Mouse (Mus musculus): ENCODE results near the gene Tbc1d32. TPM values are rescaled to one million over a fixed set of nuclear protein-coding genes. Genes with fewer than 3 reads are reported as not detected.

Gene Tbc1d32
- polyA plus RNA-seq, 1 experiment, result not detected

DNA sequence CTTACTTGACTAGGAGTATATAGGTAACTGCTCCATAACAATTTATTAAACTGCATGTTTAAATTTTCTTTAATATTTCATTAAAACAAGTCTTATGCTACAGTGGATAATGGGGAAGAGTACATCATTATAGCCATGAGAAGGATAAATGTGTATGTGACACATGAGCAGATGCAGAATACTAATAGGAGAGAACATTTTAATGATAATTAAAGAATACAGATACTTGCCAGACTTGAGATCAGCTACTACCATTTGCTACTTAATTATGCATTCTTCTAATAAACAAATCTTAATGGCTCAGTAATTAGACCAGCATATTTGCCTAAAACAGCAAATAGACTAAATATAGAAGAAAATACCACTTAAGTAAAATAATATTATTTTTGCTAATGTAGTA, 131.7 kb downstream of the Tbc1d32 start:
- no peak overlapping the region for H3K27ac ChIP-seq (ENCODE audit: insufficient read depth, low read depth, low read length)
- no peak overlapping the region for H3K4me3 ChIP-seq (ENCODE audit: insufficient read depth, low read depth, low read length)
- H3K4me1 ChIP-seq (ENCODE audit: control insufficient read depth, insufficient read depth, low read length), result no peaks in the 10 kb centered on the region
- TF ChIP-seq CTCF (IDR thresholded peaks at IDR 0.05; ENCODE audit: insufficient read depth, low read depth, low read length) (no peak), POLR2A (IDR thresholded peaks at IDR 0.05; ENCODE audit: insufficient read depth, low read depth, low read length) (no peak)

DNA sequence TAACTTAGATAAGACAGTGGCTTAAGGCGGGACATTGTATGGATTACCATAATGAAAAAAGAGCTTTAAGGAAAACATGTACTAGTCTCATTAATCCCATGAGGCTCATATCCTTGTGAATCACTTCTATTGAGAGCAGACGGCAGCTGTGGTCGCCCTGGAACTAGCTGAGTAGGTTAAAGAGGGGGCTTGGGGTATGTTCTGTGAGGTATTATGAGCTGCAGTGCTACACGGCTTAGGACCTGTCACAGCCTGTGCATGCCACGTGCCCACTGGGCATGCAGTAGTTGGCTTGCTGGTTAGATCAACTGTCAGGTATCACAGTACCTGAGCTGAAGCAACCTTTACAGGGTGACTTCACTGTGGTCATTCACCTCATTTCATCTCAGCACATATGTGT, 133.9 kb downstream of the Tbc1d32 start:
- H3K27ac ChIP-seq (ENCODE audit: insufficient read depth, low read depth, low read length), result no peak overlapping the region
- WGBS, result 91% methylated on average over 5 of the region's 5 CpGs
- no peak overlapping the region for H3K4me3 ChIP-seq (ENCODE audit: insufficient read depth, low read depth, low read length)
- TF ChIP-seq POLR2A (IDR thresholded peaks at IDR 0.05; ENCODE audit: insufficient read depth, low read depth, low read length) (no peak), CTCF (IDR thresholded peaks at IDR 0.05; ENCODE audit: insufficient read depth, low read depth, low read length) (no peak)
- H3K4me1 ChIP-seq (ENCODE audit: control insufficient read depth, insufficient read depth, low read length), result no peaks in the 10 kb centered on the region

DNA sequence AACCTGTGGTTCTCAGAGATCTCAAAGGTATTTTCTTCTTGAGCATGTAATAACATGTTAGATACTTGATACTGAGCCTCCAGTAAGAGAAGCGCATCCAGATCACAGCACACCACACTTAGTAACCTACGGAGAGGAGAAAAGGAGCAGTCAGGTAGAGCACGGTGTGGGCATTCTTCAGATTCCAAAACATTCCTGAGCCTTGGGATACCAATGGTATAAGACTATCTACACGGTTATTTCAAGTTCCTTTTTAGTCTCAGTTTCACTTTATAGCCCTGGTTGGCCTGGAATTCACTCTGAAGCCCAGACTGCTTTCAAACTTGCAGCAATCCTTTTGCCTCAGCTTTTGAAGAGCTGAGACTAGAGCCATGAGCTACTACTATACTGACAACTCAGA, 138.8 kb downstream of the Tbc1d32 start:
- H3K27ac ChIP-seq (ENCODE audit: insufficient read depth, low read depth, low read length), result no peak overlapping the region
- TF ChIP-seq CTCF (IDR thresholded peaks at IDR 0.05; ENCODE audit: insufficient read depth, low read depth, low read length), result no peak
- no peak for TF ChIP-seq POLR2A (IDR thresholded peaks at IDR 0.05; ENCODE audit: insufficient read depth, low read depth, low read length)
- H3K4me1 ChIP-seq (ENCODE audit: control insufficient read depth, insufficient read depth, low read length), result no peaks in the 10 kb centered on the region
- no peak overlapping the region for H3K4me3 ChIP-seq (ENCODE audit: insufficient read depth, low read depth, low read length)
- WGBS, result 94% methylated on average over 4 of the region's 4 CpGs

DNA sequence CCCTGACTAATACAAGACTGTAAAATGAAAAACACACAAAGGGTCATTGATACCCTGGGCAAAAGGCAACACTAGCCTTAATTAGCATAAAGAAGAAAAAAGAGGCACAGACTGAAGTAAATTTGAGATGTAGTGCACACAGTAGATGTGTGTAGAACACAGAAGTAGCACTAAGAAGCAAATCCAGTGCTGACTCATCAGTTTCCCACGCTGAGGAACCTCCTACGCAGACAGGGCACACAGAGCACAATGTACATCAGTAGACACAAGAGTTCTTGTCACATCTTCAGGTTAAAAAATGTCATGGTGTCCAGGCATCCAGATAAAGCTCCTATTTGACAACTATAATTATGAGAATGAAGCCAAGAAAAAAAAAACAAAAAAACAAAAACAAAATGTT, 165.7 kb downstream of the Tbc1d32 start:
- 43% methylated on average over 2 of the region's 2 CpGs for WGBS

DNA sequence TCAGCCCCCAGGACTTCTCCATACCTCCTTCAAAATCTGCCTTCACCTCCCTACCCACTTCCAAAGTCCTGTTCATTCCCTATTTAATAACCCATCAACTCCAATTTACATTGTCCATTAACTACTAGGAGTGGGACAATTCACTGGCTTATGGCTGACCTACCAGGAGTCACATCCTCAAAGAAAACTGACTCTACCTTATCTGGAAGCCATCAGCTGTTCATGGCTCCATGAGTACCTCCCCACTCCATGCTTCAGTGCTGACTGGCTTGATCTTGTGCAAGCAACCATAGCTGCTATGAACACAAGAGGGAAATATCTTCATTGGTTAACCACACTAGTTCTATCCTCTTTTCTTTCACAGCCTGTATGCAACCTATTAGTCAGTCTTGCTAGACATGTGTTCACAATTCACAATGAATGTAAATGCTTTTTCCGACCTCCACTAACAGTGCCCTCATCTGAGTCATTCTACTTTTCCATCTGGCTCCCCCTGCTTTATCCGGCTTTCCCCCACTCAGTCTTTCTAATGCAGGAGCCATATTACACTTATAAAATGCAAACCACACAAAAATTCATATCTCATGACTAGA, 167.2 kb downstream of the Tbc1d32 start:
- Histone ChIP-seq H3K4me1 (ENCODE audit: control insufficient read depth, insufficient read depth, low read length) (no peaks in the 10 kb centered on the region), H3K4me3 (ENCODE audit: insufficient read depth, low read depth, low read length) (no peak overlapping the region), H3K27ac (ENCODE audit: insufficient read depth, low read depth, low read length) (no peak overlapping the region)
- 79% methylated on average over 2 of the region's 2 CpGs for WGBS
- no peak for TF ChIP-seq CTCF (IDR thresholded peaks at IDR 0.05; ENCODE audit: insufficient read depth, low read depth, low read length)
- TF ChIP-seq POLR2A (IDR thresholded peaks at IDR 0.05; ENCODE audit: insufficient read depth, low read depth, low read length), result no peak

More for the DNA sequence above, 165.7 kb downstream of the Tbc1d32 start:
- H3K4me3 ChIP-seq (ENCODE audit: insufficient read depth, low read depth, low read length), result no peak overlapping the region
- no peaks in the 10 kb centered on the region for H3K4me1 ChIP-seq (ENCODE audit: control insufficient read depth, insufficient read depth, low read length)
- H3K27ac ChIP-seq (ENCODE audit: insufficient read depth, low read depth, low read length), result no peak overlapping the region
- TF ChIP-seq CTCF (IDR thresholded peaks at IDR 0.05; ENCODE audit: insufficient read depth, low read depth, low read length), result no peak
- TF ChIP-seq POLR2A (IDR thresholded peaks at IDR 0.05; ENCODE audit: insufficient read depth, low read depth, low read length), result no peak

DNA sequence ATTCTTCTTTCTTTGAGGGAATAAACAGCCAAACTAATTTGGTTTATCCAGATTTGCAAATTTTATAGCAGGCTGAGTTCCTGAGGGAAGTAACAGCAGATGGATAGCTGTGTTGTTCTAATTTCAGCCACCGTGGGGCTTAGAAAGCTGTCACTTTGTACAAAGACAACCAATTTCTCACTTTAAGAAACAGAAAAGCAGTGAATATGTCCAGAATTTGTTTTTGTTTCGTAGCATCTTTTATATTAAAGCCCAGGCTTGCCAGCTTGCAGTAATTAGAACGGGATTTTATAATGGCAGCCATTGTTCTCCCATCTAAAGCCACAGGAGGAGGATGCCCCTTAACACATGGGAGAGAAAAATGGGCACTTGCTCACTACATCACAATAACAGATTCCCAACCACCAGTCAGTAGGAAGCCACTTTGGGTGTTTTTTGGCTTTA, 169.5 kb downstream of the Tbc1d32 start:
- no peaks in the 10 kb centered on the region for H3K4me1 ChIP-seq (ENCODE audit: control insufficient read depth, insufficient read depth, low read length)
- no peak overlapping the region for H3K4me3 ChIP-seq (ENCODE audit: insufficient read depth, low read depth, low read length)
- TF ChIP-seq CTCF (IDR thresholded peaks at IDR 0.05; ENCODE audit: insufficient read depth, low read depth, low read length), result no peak
- TF ChIP-seq POLR2A (IDR thresholded peaks at IDR 0.05; ENCODE audit: insufficient read depth, low read depth, low read length), result no peak
- no peak overlapping the region for H3K27ac ChIP-seq (ENCODE audit: insufficient read depth, low read depth, low read length)
- 26% methylated on average over 3 of the region's 3 CpGs for WGBS

DNA sequence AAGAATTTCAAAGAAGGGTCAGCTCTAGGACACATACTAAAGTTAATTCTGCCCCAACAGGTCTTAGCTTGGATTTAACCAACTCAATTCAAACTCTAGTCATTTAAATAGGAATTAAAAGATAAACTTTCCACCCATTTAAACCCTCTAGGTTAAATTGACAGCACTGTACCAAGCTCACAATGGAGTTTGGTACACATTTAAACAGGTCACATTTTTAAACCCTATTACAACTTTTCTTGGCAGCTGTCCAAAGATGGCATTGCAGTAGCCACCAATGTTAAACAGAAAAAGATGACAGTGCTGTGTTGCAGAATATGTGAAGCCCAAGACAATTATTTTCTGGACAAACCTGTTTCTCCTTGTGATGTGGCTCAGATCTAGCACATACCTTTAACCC, 203.1 kb downstream of the Tbc1d32 start:
- Histone ChIP-seq H3K4me1 (ENCODE audit: control insufficient read depth, insufficient read depth, low read length) (no peaks in the 10 kb centered on the region), H3K4me3 (ENCODE audit: insufficient read depth, low read depth, low read length) (no peak overlapping the region), H3K27ac (ENCODE audit: insufficient read depth, low read depth, low read length) (no peak overlapping the region)
- TF ChIP-seq POLR2A (IDR thresholded peaks at IDR 0.05; ENCODE audit: insufficient read depth, low read depth, low read length) (no peak), CTCF (IDR thresholded peaks at IDR 0.05; ENCODE audit: insufficient read depth, low read depth, low read length) (no peak)

DNA sequence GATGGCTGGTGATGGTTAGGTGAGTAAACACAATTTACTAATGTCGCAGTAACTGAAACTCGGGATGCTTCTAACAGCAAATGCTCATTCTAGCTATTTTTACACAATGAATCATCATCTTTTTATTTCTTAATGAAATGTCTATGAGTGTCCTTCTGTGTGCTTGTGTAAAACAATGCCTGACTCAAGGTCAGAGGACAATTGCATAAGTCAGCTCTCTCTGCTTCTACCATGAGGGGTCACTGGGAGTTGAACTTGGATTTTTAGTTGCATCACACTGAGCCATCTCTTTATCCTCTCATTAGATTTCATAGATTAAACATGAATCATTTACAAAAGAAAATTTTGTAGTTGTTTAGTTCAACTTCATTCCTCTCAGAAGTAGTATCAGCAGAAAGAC, 203.9 kb downstream of the Tbc1d32 start:
- H3K4me3 ChIP-seq (ENCODE audit: insufficient read depth, low read depth, low read length), result no peak overlapping the region

DNA sequence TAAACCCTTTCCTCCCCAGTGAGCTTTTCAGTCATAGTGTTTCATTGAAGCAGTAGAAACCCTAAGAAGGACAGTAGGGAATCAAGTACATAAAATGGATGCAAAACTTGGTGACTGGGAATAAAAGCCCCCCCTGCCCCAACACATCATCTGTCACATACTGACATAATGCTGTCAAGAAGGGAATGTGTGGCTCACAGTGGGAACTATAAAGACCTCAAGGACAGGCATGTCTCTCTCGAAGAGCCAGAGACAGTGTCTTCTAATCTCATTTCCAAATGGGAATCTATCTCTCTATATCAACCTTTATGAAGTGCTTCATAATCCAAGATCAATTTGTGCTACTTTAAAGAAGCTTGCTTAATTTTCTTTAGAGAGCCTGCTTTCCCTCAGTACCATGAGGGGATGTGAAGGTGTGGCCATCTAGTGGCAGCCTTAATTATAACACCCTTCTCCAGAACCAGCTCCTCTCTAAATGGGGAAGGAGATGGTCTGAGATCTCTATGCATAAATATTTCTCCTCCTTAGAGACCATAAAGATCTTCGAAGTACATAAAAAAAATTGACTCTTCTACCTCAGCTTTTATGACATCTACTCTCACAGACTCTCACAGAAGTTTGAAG, 248.5 kb downstream of the Tbc1d32 start:
- no peak overlapping the region for H3K27ac ChIP-seq (ENCODE audit: insufficient read depth, low read depth, low read length)
- TF ChIP-seq POLR2A (IDR thresholded peaks at IDR 0.05; ENCODE audit: insufficient read depth, low read depth, low read length) (no peak), CTCF (IDR thresholded peaks at IDR 0.05; ENCODE audit: insufficient read depth, low read depth, low read length) (no peak)
- no peaks in the 10 kb centered on the region for H3K4me1 ChIP-seq (ENCODE audit: control insufficient read depth, insufficient read depth, low read length)
- WGBS, result 40% methylated on average over 2 of the region's 2 CpGs
- H3K4me3 ChIP-seq (ENCODE audit: insufficient read depth, low read depth, low read length), result no peak overlapping the region

More for the DNA sequence above, 203.9 kb downstream of the Tbc1d32 start:
- TF ChIP-seq CTCF (IDR thresholded peaks at IDR 0.05; ENCODE audit: insufficient read depth, low read depth, low read length) (no peak), POLR2A (IDR thresholded peaks at IDR 0.05; ENCODE audit: insufficient read depth, low read depth, low read length) (no peak)
- no peak overlapping the region for H3K27ac ChIP-seq (ENCODE audit: insufficient read depth, low read depth, low read length)
- no peaks in the 10 kb centered on the region for H3K4me1 ChIP-seq (ENCODE audit: control insufficient read depth, insufficient read depth, low read length)
- 70% methylated on average over 2 of the region's 2 CpGs for WGBS

Data from olfactory bulb, adult 2 months (tissue).